24 mouse cellular contexts compared by ENCODE assay signal in the genomic region with DNA sequence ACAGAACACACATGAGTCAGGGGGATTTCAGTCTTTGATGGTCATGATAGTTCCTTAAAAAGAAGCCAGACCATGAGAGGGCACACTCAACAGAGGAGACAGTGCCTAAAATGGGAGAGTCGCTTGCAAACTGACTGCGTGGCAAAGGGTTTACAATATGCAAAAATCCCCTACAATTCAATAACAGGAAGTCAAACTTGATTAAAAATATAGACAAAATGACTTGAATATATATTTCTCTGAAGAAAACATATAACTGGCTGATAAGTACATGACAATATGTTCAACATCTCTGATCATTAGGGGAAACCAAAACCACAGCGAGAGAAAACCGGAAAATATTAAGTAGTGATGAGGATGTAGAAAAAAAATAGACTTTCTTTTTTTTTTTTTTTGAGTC.
"Had no signal": no experiment of that assay in that cellular context is flagged by ENCODE, and none has a peak within 500 bp of the region (broad histone marks: within the 10 kb centered on the region; RNA-seq: fewer than 3 reads in every experiment).

No protein-coding gene starts in this region.

- H3K9ac ChIP-seq: kidney, embryonic 15.5 days; limb, embryonic 13.5 days; liver, embryonic 12.5 days; liver, embryonic 15.5 days; neural tube, embryonic 12.5 days; neural tube, embryonic 15.5 days; stomach, embryonic 15.5 days had no signal

- ATAC-seq: intestine, postnatal 0 days; liver, embryonic 12.5 days had no signal

- DNase-seq: kidney, adult 2 months; kidney, postnatal 14 days; layer of hippocampus, adult 9-11 months; liver; lung, adult 2 months; lung, postnatal 14 days; lung, postnatal 4 days; midbrain, embryonic 14.5 days; right cerebral cortex, adult 18-20 months; right cerebral cortex, postnatal 14 days; right cerebral cortex, postnatal 4 days; thymus, adult 18-20 months; thymus, postnatal 36 days had no signal

- H3K27me3 ChIP-seq: kidney, embryonic 15.5 days; limb, embryonic 13.5 days; liver, embryonic 12.5 days; liver, embryonic 15.5 days; neural tube, embryonic 12.5 days; neural tube, embryonic 15.5 days; stomach, embryonic 15.5 days had no signal

- H3K4me2 ChIP-seq: kidney, embryonic 15.5 days; limb, embryonic 13.5 days; liver, embryonic 12.5 days; liver, embryonic 15.5 days; midbrain, embryonic 11.5 days; neural tube, embryonic 12.5 days; neural tube, embryonic 15.5 days; stomach, embryonic 15.5 days had no signal

- H3K36me3 ChIP-seq: kidney, embryonic 15.5 days; limb, embryonic 10.5 days; limb, embryonic 13.5 days; liver, embryonic 12.5 days; liver, embryonic 15.5 days; neural tube, embryonic 12.5 days; neural tube, embryonic 15.5 days; stomach, embryonic 15.5 days had no signal

- H3K4me3 ChIP-seq: kidney, embryonic 15.5 days; layer of hippocampus, adult 2 months; limb, embryonic 10.5 days; limb, embryonic 13.5 days; liver, embryonic 12.5 days; liver, embryonic 15.5 days; neural tube, embryonic 12.5 days; neural tube, embryonic 15.5 days; stomach, embryonic 15.5 days had no signal

- H3K4me1 ChIP-seq: kidney, embryonic 15.5 days; limb, embryonic 10.5 days; limb, embryonic 13.5 days; liver, embryonic 12.5 days; neural tube, embryonic 12.5 days; neural tube, embryonic 15.5 days; stomach, embryonic 15.5 days had no signal

- H3K27ac ChIP-seq: kidney, embryonic 15.5 days; layer of hippocampus, adult 2 months; limb, embryonic 10.5 days; limb, embryonic 13.5 days; liver, embryonic 12.5 days; liver, embryonic 15.5 days; neural tube, embryonic 12.5 days; neural tube, embryonic 15.5 days; stomach, embryonic 15.5 days had no signal

- H3K9me3 ChIP-seq: kidney, embryonic 15.5 days; limb, embryonic 10.5 days; limb, embryonic 13.5 days; liver, embryonic 12.5 days; liver, embryonic 15.5 days; neural tube, embryonic 12.5 days; neural tube, embryonic 15.5 days; stomach, embryonic 15.5 days had no signal
